Mouse (Mus musculus) small intestine, adult 2 months (tissue): ENCODE data around the gene Eif4g3. TPM values are rescaled to one million over a fixed set of nuclear protein-coding genes. Genes with fewer than 3 reads are reported as not detected.

ENCODE experiments used
- H3K27ac ChIP-seq: fragments of 200-500 bp; 2 replicates; pipeline ENCODE4 v1.5.1; 2012; ENCODE audit warnings: low read depth, low read length, control low read depth, inconsistent platforms; ENCODE audit not compliant: insufficient read depth
- H3K27me3 ChIP-seq: fragments of 200-500 bp; 2 replicates; pipeline ENCODE4 v1.6.1; 2012; ENCODE audit warnings: mild to moderate bottlenecking, moderate library complexity, low read length, inconsistent platforms; ENCODE audit not compliant: control insufficient read depth, insufficient read depth
- H3K36me3 ChIP-seq: fragments of 200-500 bp; 2 replicates; pipeline ENCODE4 v1.6.1; 2012; ENCODE audit warnings: mild to moderate bottlenecking, low read length, control low read depth, inconsistent platforms; ENCODE audit not compliant: control insufficient read depth, insufficient read depth
- H3K4me1 ChIP-seq: fragments of 200-500 bp; 2 replicates; pipeline ENCODE4 v1.6.1; 2012; ENCODE audit warnings: low read length, inconsistent platforms, mixed read lengths; ENCODE audit not compliant: control insufficient read depth, insufficient read depth, insufficient read length
- H3K4me3 ChIP-seq: fragments of 200-500 bp; 2 replicates; pipeline ENCODE4 v1.5.1; 2012; ENCODE audit warnings: low read depth, mild to moderate bottlenecking, control low read depth, inconsistent platforms, low read length, moderate library complexity
- CTCF ChIP-seq: fragments of 200-500 bp; IDR thresholded peaks from 2 replicates; pipeline ENCODE4 v1.5.1; 2012; ENCODE audit warnings: low read depth, mild to moderate bottlenecking, control low read depth, inconsistent platforms, low read length, moderate library complexity, mixed read lengths; ENCODE audit not compliant: insufficient replicate concordance, insufficient read length; ENCODE audit errors: extremely low read depth
- POLR2A ChIP-seq: fragments of 200-500 bp; IDR thresholded peaks from 2 replicates; pipeline ENCODE4 v1.6.1; 2012; ENCODE audit warnings: low read depth, mild to moderate bottlenecking, control low read depth, inconsistent platforms, low read length, moderate library complexity
- WGBS: fragments of 180-500 bp; shearing (Covaris S2); methylation state at CpG from one replicate; pipeline ENCODE4 v1.1.7; 2018; 5-methylcytosine and 5-hydroxymethylcytosine counted together
- polyA plus RNA-seq: library from polyadenylated mRNA; depleted of rRNA; stranded (reverse); fragments of >200 nt; gene quantifications from 2 replicates; pipeline ENCODE4 v1.2.3, GENCODE M21; 2012

Gene Eif4g3
- polyA plus RNA-seq, 1 experiment: 19.4 TPM

GRCm38 (mm10) chr4:138084851-138085573 lies 92.2 kb downstream of the Eif4g3 start:
- H3K27ac ChIP-seq: no peak overlapping the region
- H3K27me3 ChIP-seq: no peaks in the 10 kb centered on the region
- WGBS: 88% methylated on average over 13 of the region's 13 CpGs
- no peaks in the 10 kb centered on the region for H3K4me1 ChIP-seq
- peaks cover 17% of the 10 kb centered on the region; the same call in 1 of the 2 replicates for H3K36me3 ChIP-seq
- no peak for TF ChIP-seq POLR2A
- H3K4me3 ChIP-seq: no peak overlapping the region

GRCm38 (mm10) chr4:138086949-138087348 lies 94.1 kb downstream of the Eif4g3 start:
- WGBS: 86% methylated on average over 5 of the region's 5 CpGs
- no peaks in the 10 kb centered on the region for H3K4me1 ChIP-seq
- H3K27me3 ChIP-seq: no peaks in the 10 kb centered on the region
- no peak overlapping the region for H3K4me3 ChIP-seq
- H3K36me3 ChIP-seq: peaks cover 17% of the 10 kb centered on the region; the same call in 1 of the 2 replicates
- no peak overlapping the region for H3K27ac ChIP-seq
- TF ChIP-seq POLR2A (no peak), CTCF (no peak)

DNA sequence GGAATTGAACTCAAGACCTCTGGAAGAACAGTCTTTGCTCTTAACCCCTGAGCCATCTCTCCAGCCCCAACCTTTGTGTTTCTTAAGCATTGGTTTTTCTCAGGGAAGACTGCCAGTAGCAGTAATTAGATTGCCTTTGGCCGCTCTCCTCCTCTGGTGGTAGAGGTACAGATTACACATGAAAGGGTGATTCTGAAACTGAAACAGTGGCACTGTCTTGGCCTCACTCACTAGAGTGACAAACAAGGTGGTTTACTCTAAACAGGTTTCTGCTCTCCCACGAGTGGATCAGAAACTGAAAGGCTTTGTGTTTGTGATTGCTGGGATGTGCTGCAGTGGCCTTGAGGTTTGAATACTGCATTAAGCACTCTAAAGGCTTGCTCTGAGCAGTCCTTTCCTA lies 96.7 kb downstream of the Eif4g3 start:
- 9% methylated on average over 2 of the region's 2 CpGs for WGBS

GRCm38 (mm10) chr4:138091562-138092194 lies 98.9 kb downstream of the Eif4g3 start:
- H3K27ac ChIP-seq: no peak overlapping the region
- WGBS: 78% methylated on average over 7 of the region's 7 CpGs
- TF ChIP-seq CTCF: no peak
- TF ChIP-seq POLR2A: no peak
- no peaks in the 10 kb centered on the region for H3K27me3 ChIP-seq
- H3K4me3 ChIP-seq: no peak overlapping the region
- no peaks in the 10 kb centered on the region for H3K4me1 ChIP-seq
- H3K36me3 ChIP-seq: peaks cover 5% of the 10 kb centered on the region

More for the DNA sequence above, 96.7 kb downstream of the Eif4g3 start:
- no peaks in the 10 kb centered on the region for H3K4me1 ChIP-seq
- H3K4me3 ChIP-seq: no peak overlapping the region
- no peaks in the 10 kb centered on the region for H3K27me3 ChIP-seq
- H3K27ac ChIP-seq: no peak overlapping the region
- H3K36me3 ChIP-seq: peaks cover 8% of the 10 kb centered on the region; the same call in 1 of the 2 replicates
- TF ChIP-seq CTCF (no peak), POLR2A (no peak)

- Histone ChIP-seq H3K4me3 (no peak overlapping the region), H3K27ac (no peak overlapping the region), H3K36me3 (peaks cover 50% of the 10 kb centered on the region), H3K4me1 (no peaks in the 10 kb centered on the region), H3K27me3 (no peaks in the 10 kb centered on the region)
- 91% methylated on average over 7 of the region's 7 CpGs for WGBS
- TF ChIP-seq CTCF: no peak
- TF ChIP-seq POLR2A: no peak
Measured at GRCm38 (mm10) chr4:138100456-138100855, 107.6 kb downstream of the Eif4g3 start.

GRCm38 (mm10) chr4:138101795-138102194 lies 109.0 kb downstream of the Eif4g3 start:
- Histone ChIP-seq H3K4me3 (no peak overlapping the region), H3K36me3 (peaks cover 54% of the 10 kb centered on the region), H3K27ac (no peak overlapping the region), H3K27me3 (no peaks in the 10 kb centered on the region), H3K4me1 (no peaks in the 10 kb centered on the region)
- WGBS: 81% methylated on average over 10 of the region's 10 CpGs
- no peak for TF ChIP-seq CTCF
- no peak for TF ChIP-seq POLR2A

GRCm38 (mm10) chr4:138102413-138102812 lies 109.6 kb downstream of the Eif4g3 start:
- WGBS: 71% methylated on average over 3 of the region's 3 CpGs
- TF ChIP-seq POLR2A (no peak), CTCF (no peak)
- no peaks in the 10 kb centered on the region for H3K4me1 ChIP-seq
- no peaks in the 10 kb centered on the region for H3K27me3 ChIP-seq
- H3K4me3 ChIP-seq: no peak overlapping the region
- peaks cover 48% of the 10 kb centered on the region for H3K36me3 ChIP-seq
- no peak overlapping the region for H3K27ac ChIP-seq

GRCm38 (mm10) chr4:138104967-138105366 lies 112.1 kb downstream of the Eif4g3 start:
- Histone ChIP-seq H3K27me3 (no peaks in the 10 kb centered on the region), H3K4me1 (no peaks in the 10 kb centered on the region), H3K4me3 (no peak overlapping the region), H3K27ac (no peak overlapping the region), H3K36me3 (peaks cover 53% of the 10 kb centered on the region)
- WGBS: 87% methylated on average over 3 of the region's 3 CpGs
- TF ChIP-seq POLR2A: no peak
- no peak for TF ChIP-seq CTCF
